Mouse (Mus musculus) midbrain, embryonic 11.5 days (tissue): Measurements from ENCODE around the gene Plekha4. TPM values are rescaled to one million over a fixed set of nuclear protein-coding genes. Genes with fewer than 3 reads are reported as not detected.

Source experiments
- ATAC-seq: fragments of 200-750 bp; cut with Nextera tagmentation; 2 replicates; pipeline ENCODE4 v1.8.0; 2017; ENCODE audit warnings: moderate TSS enrichment, moderate library complexity; ENCODE audit not compliant: low FRiP score
- DNase-seq: peaks from one replicate; pipeline ENCODE4 v3.0.0; 2015; ENCODE audit warnings: low spot score; ENCODE audit errors: missing footprints
- H3K27ac ChIP-seq: fragments of 300-500 bp; sonication (generic); 2 replicates; pipeline ENCODE4 v1.5.1; 2014; ENCODE audit warnings: low read depth, low read length
- H3K27me3 ChIP-seq: fragments of 300-500 bp; sonication (generic); 2 replicates; pipeline ENCODE4 v1.6.1; 2014; ENCODE audit warnings: mild to moderate bottlenecking, low read length, moderate library complexity, mixed read lengths; ENCODE audit not compliant: control insufficient read depth, insufficient read depth
- H3K36me3 ChIP-seq: fragments of 300-500 bp; sonication (generic); 2 replicates; pipeline ENCODE4 v1.6.1; 2014; ENCODE audit warnings: mild to moderate bottlenecking, low read length, moderate library complexity, mixed read lengths; ENCODE audit not compliant: control insufficient read depth, insufficient read depth
- H3K4me1 ChIP-seq: fragments of 300-500 bp; sonication (generic); 2 replicates; pipeline ENCODE4 v1.6.1; 2014; ENCODE audit warnings: low read length; ENCODE audit not compliant: control insufficient read depth, insufficient read depth
- H3K4me2 ChIP-seq: fragments of 300-500 bp; sonication (generic); 2 replicates; pipeline ENCODE4 v1.6.1; 2014; ENCODE audit warnings: mild to moderate bottlenecking, moderate library complexity
- H3K4me3 ChIP-seq: fragments of 300-500 bp; sonication (generic); 2 replicates; pipeline ENCODE4 v1.5.1; 2014; ENCODE audit warnings: low read depth, low read length
- H3K9ac ChIP-seq: fragments of 300-500 bp; sonication (generic); 2 replicates; pipeline ENCODE4 v1.6.1; 2014; ENCODE audit warnings: low read length
- H3K9me3 ChIP-seq: fragments of 300-500 bp; sonication (generic); 2 replicates; pipeline ENCODE4 v1.6.1; 2016; ENCODE audit warnings: low read length; ENCODE audit not compliant: control insufficient read depth
- WGBS: fragments of 180-500 bp; shearing (Covaris S2); extraction: QIAGEN DNeasy Blood & Tissue Kit; methylation state at CpG from one replicate; pipeline ENCODE4 v1.1.7; 2014; 5-methylcytosine and 5-hydroxymethylcytosine counted together
- polyA plus RNA-seq: library from polyadenylated mRNA; unstranded; fragments of >200 nt; fragmentation: Nextera tagmentation; extraction: Ambion mirVana; gene quantifications from 2 replicates; pipeline ENCODE4 v1.2.1, GENCODE M21; 2014

The Plekha4 gene
- polyA plus RNA-seq, 1 experiment from 2014 or later, result 0.26 TPM

- no peaks in the 10 kb centered on the region for H3K4me1 ChIP-seq
- H3K4me2 ChIP-seq, result no peak overlapping the region
- no peak overlapping the region for H3K4me3 ChIP-seq
- ATAC-seq, result no peak
- H3K27ac ChIP-seq, result no peak overlapping the region
- no peaks in the 10 kb centered on the region for H3K27me3 ChIP-seq
- no peaks in the 10 kb centered on the region for H3K36me3 ChIP-seq
- DNase-seq, result no peak
- WGBS, result 87% methylated on average over 1 of the region's 1 CpGs
- no peaks in the 10 kb centered on the region for H3K9me3 ChIP-seq
- no peak overlapping the region for H3K9ac ChIP-seq
These were observed 18.4 kb downstream of the Plekha4 start for GRCm38 (mm10) chr7:45544525-45544924.

- no peak overlapping the region for H3K27ac ChIP-seq
- no peak for DNase-seq
- no peak overlapping the region for H3K9ac ChIP-seq
- ATAC-seq, result no peak
- no peaks in the 10 kb centered on the region for H3K27me3 ChIP-seq
- H3K4me2 ChIP-seq, result no peak overlapping the region
- H3K36me3 ChIP-seq, result no peaks in the 10 kb centered on the region
- H3K4me3 ChIP-seq, result no peak overlapping the region
- H3K4me1 ChIP-seq, result no peaks in the 10 kb centered on the region
- H3K9me3 ChIP-seq, result no peaks in the 10 kb centered on the region
- WGBS, result 87% methylated on average over 16 of the region's 16 CpGs
These were observed 23.7 kb downstream of the Plekha4 start for GRCm38 (mm10) chr7:45549641-45550436.

- DNase-seq, result no peak
- H3K4me2 ChIP-seq, result no peak overlapping the region
- WGBS, result 83% methylated on average over 11 of the region's 11 CpGs
- no peaks in the 10 kb centered on the region for H3K4me1 ChIP-seq
- ATAC-seq, result no peak
- no peaks in the 10 kb centered on the region for H3K36me3 ChIP-seq
- H3K4me3 ChIP-seq, result no peak overlapping the region
- H3K9ac ChIP-seq, result no peak overlapping the region
- H3K9me3 ChIP-seq, result no peaks in the 10 kb centered on the region
- no peak overlapping the region for H3K27ac ChIP-seq
- no peaks in the 10 kb centered on the region for H3K27me3 ChIP-seq
These were observed 24.8 kb downstream of the Plekha4 start for GRCm38 (mm10) chr7:45550821-45551511.

GRCm38 (mm10) chr7:45551512-45551883 is 25.4 kb downstream of the Plekha4 start:
- no peak overlapping the region for H3K4me2 ChIP-seq
- WGBS, result 90% methylated on average over 8 of the region's 8 CpGs
- DNase-seq (no peak), ATAC-seq (no peak)
- no peak overlapping the region for H3K9ac ChIP-seq
- no peaks in the 10 kb centered on the region for H3K27me3 ChIP-seq
- no peak overlapping the region for H3K4me3 ChIP-seq
- H3K27ac ChIP-seq, result no peak overlapping the region
- H3K4me1 ChIP-seq, result no peaks in the 10 kb centered on the region
- no peaks in the 10 kb centered on the region for H3K9me3 ChIP-seq
- H3K36me3 ChIP-seq, result no peaks in the 10 kb centered on the region

- H3K27me3 ChIP-seq, result no peaks in the 10 kb centered on the region
- H3K4me1 ChIP-seq, result no peaks in the 10 kb centered on the region
- H3K36me3 ChIP-seq, result no peaks in the 10 kb centered on the region
- no peak overlapping the region for H3K27ac ChIP-seq
- H3K9me3 ChIP-seq, result no peaks in the 10 kb centered on the region
- H3K9ac ChIP-seq, result no peak overlapping the region
- ATAC-seq, result no peak
- no peak overlapping the region for H3K4me3 ChIP-seq
- no peak for DNase-seq
- 71% methylated on average over 8 of the region's 8 CpGs for WGBS
- H3K4me2 ChIP-seq, result no peak overlapping the region
These were observed 27.4 kb downstream of the Plekha4 start for GRCm38 (mm10) chr7:45553519-45553918.

GRCm38 (mm10) chr7:45553990-45554389 is 27.9 kb downstream of the Plekha4 start:
- ATAC-seq (no peak), DNase-seq (no peak)
- no peak overlapping the region for H3K4me2 ChIP-seq
- 91% methylated on average over 2 of the region's 2 CpGs for WGBS
- no peak overlapping the region for H3K9ac ChIP-seq
- no peaks in the 10 kb centered on the region for H3K4me1 ChIP-seq
- no peaks in the 10 kb centered on the region for H3K36me3 ChIP-seq
- H3K9me3 ChIP-seq, result no peaks in the 10 kb centered on the region
- no peak overlapping the region for H3K4me3 ChIP-seq
- no peak overlapping the region for H3K27ac ChIP-seq
- no peaks in the 10 kb centered on the region for H3K27me3 ChIP-seq

- no peak within 1 kb of the TSS for H3K9ac ChIP-seq
- H3K4me3 ChIP-seq, result no peak within 1 kb of the TSS
- no peaks in the 10 kb centered on the region for H3K9me3 ChIP-seq
- DNase-seq (no peak), ATAC-seq (no peak)
- H3K36me3 ChIP-seq, result no peaks in the 10 kb centered on the region
- H3K27ac ChIP-seq, result no peak within 1 kb of the TSS
- 47% methylated on average over 8 of the region's 8 CpGs for WGBS
- H3K4me1 ChIP-seq, result no peaks in the 10 kb centered on the region
- no peak within 1 kb of the TSS for H3K4me2 ChIP-seq
- H3K27me3 ChIP-seq, result no peaks in the 10 kb centered on the region
These were observed 28.6 kb downstream of the Plekha4 start, which contains the start of gene Hsd17b14 for GRCm38 (mm10) chr7:45554744-45555143. TSS of gene Hsd17b14 (plus strand) at chr7:45554893.

GRCm38 (mm10) chr7:45555787-45556186 is 29.7 kb downstream of the Plekha4 start:
- H3K27ac ChIP-seq, result no peak overlapping the region
- 31% methylated on average over 8 of the region's 8 CpGs for WGBS
- no peak for ATAC-seq

GRCm38 (mm10) chr7:45558907-45559306 is 32.8 kb downstream of the Plekha4 start:
- H3K27ac ChIP-seq, result no peak overlapping the region
- DNase-seq (no peak), ATAC-seq (no peak)
- H3K4me1 ChIP-seq, result no peaks in the 10 kb centered on the region; the same call in 1 of the 2 replicates
- H3K4me2 ChIP-seq, result no peak overlapping the region
- H3K36me3 ChIP-seq, result no peaks in the 10 kb centered on the region
- H3K9ac ChIP-seq, result no peak overlapping the region
- H3K4me3 ChIP-seq, result no peak overlapping the region
- H3K27me3 ChIP-seq, result no peaks in the 10 kb centered on the region
- WGBS, result 73% methylated on average over 6 of the region's 6 CpGs
- no peaks in the 10 kb centered on the region for H3K9me3 ChIP-seq

More at GRCm38 (mm10) chr7:45555787-45556186, 29.7 kb downstream of the Plekha4 start:
- no peaks in the 10 kb centered on the region for H3K27me3 ChIP-seq
- peak; percentile 97 for DNase-seq
- H3K36me3 ChIP-seq, result no peaks in the 10 kb centered on the region
- H3K9ac ChIP-seq, result no peak overlapping the region
- no peak overlapping the region for H3K4me2 ChIP-seq
- no peaks in the 10 kb centered on the region for H3K4me1 ChIP-seq
- H3K4me3 ChIP-seq, result no peak overlapping the region
- H3K9me3 ChIP-seq, result no peaks in the 10 kb centered on the region
